Mouse (Mus musculus): ENCODE data around the gene Ddx46. TPM values are rescaled to one million over a fixed set of nuclear protein-coding genes. Genes with fewer than 3 reads are reported as not detected.
A peak's percentile ranks its signal among the peaks of the same experiment; 100 is the strongest.

The Ddx46 gene
- total and polyA plus RNA-seq, 3 experiments = 9.1 to 40.4 (median 33.6) TPM

GRCm38 (mm10) chr13:55721516-55721915, 86.7 kb downstream of the Ddx46 start:
- DNase-seq = no peak

GRCm38 (mm10) chr13:55721995-55722394, 87.2 kb downstream of the Ddx46 start:
- DNase-seq = no peak

- DNase-seq = peak; percentile 13
Observed at GRCm38 (mm10) chr13:55726598-55727119, 91.8 kb downstream of the Ddx46 start.

GRCm38 (mm10) chr13:55727120-55727838, 92.5 kb downstream of the Ddx46 start, which contains the start of gene Pcbd2:
Gene Pcbd2, plus strand, starts transcription at chr13:55727368.
- DNase-seq = peak; percentile 94

GRCm38 (mm10) chr13:55727839-55728238, 93.0 kb downstream of the Ddx46 start:
- peak; percentile 75 for DNase-seq

- no peak for DNase-seq
Observed at GRCm38 (mm10) chr13:55730716-55731115, 95.9 kb downstream of the Ddx46 start.

Other genes with a start within 250 kb of the Ddx46 start
- gene Slc34a1, start 236.8 kb upstream of the Ddx46 start, total RNA-seq (2021) = 1 to 10 TPM in 1 of 2 experiments, not detected in 1; 1.3 TPM
- 0.29 TPM in 1 of 2 replicates, not detected in the other for gene Slc34a1, start 236.8 kb upstream of the Ddx46 start, polyA plus RNA-seq (2012; rRNA removed)
- gene Pfn3, start 219.8 kb upstream of the Ddx46 start, total RNA-seq (2021) = not detected
- not detected in 2 replicates for gene Pfn3, start 219.8 kb upstream of the Ddx46 start, polyA plus RNA-seq (2012; rRNA removed)
- 1 to 10 TPM in 1 of 2 experiments, not detected in 1; 1.5 TPM for gene F12, start 208.2 kb upstream of the Ddx46 start, total RNA-seq (2021)
- 0.10 and 0.34 TPM in 2 replicates for gene F12, start 208.2 kb upstream of the Ddx46 start, polyA plus RNA-seq (2012; rRNA removed)
- gene Grk6, start 190.0 kb upstream of the Ddx46 start, total RNA-seq (2021) = 10 to 100 TPM; 28.4 to 36.5 TPM
- gene Grk6, start 190.0 kb upstream of the Ddx46 start, polyA plus RNA-seq (2012; rRNA removed) = 48.5 and 70.5 TPM in 2 replicates
- gene Prr7, start 170.8 kb upstream of the Ddx46 start, total RNA-seq (2021) = 1 to 10 TPM; 1.5 to 4.1 TPM
- 59.0 and 66.3 TPM in 2 replicates for gene Prr7, start 170.8 kb upstream of the Ddx46 start, polyA plus RNA-seq (2012; rRNA removed)
- 10 to 100 TPM; 12.6 to 25.9 TPM for gene Dbn1, start 146.9 kb upstream of the Ddx46 start, total RNA-seq (2021)
- gene Dbn1, start 146.9 kb upstream of the Ddx46 start, polyA plus RNA-seq (2012; rRNA removed) = 41.5 and 44.1 TPM in 2 replicates
- 10 to 100 TPM; 15.2 to 19.5 TPM for gene Pdlim7, start 121.4 kb upstream of the Ddx46 start, total RNA-seq (2021)
- 45.2 and 52.4 TPM in 2 replicates for gene Pdlim7, start 121.4 kb upstream of the Ddx46 start, polyA plus RNA-seq (2012; rRNA removed)
- 1 to 10 TPM; 3.8 to 4.9 TPM for gene Dok3, start 105.7 kb upstream of the Ddx46 start, total RNA-seq (2021)
- 11.8 and 13.9 TPM in 2 replicates for gene Dok3, start 105.7 kb upstream of the Ddx46 start, polyA plus RNA-seq (2012; rRNA removed)
- 10 to 100 TPM; 44.6 to 53.4 TPM for gene Ddx41, start 98.4 kb upstream of the Ddx46 start, total RNA-seq (2021)
- 56.6 and 57.3 TPM in 2 replicates for gene Ddx41, start 98.4 kb upstream of the Ddx46 start, polyA plus RNA-seq (2012; rRNA removed)
- 10 to 100 TPM; 32.0 to 41.2 TPM for gene Fam193b, start 63.9 kb upstream of the Ddx46 start, total RNA-seq (2021)
- 99.6 and 110 TPM in 2 replicates for gene Fam193b, start 63.9 kb upstream of the Ddx46 start, polyA plus RNA-seq (2012; rRNA removed)
- gene Tmed9, start 61.3 kb upstream of the Ddx46 start, total RNA-seq (2021) = 100 to 1,000 TPM; 127 to 184 TPM
- 54.9 and 71.9 TPM in 2 replicates for gene Tmed9, start 61.3 kb upstream of the Ddx46 start, polyA plus RNA-seq (2012; rRNA removed)
- 10 to 100 TPM; 13.0 to 13.7 TPM for gene B4galt7, start 35.1 kb upstream of the Ddx46 start, total RNA-seq (2021)
- 20.9 and 22.7 TPM in 2 replicates for gene B4galt7, start 35.1 kb upstream of the Ddx46 start, polyA plus RNA-seq (2012; rRNA removed)
- 10 to 100 TPM; 30.9 to 32.4 TPM for gene Caml, start 12.0 kb upstream of the Ddx46 start, total RNA-seq (2021)
- 12.9 and 13.2 TPM in 2 replicates for gene Caml, start 12.0 kb upstream of the Ddx46 start, polyA plus RNA-seq (2012; rRNA removed)
- gene B230219D22Rik, start 58.1 kb downstream of the Ddx46 start, total RNA-seq (2021) = 10 to 100 TPM; 51.3 to 61.4 TPM
- 16.5 and 19.5 TPM in 2 replicates for gene B230219D22Rik, start 58.1 kb downstream of the Ddx46 start, polyA plus RNA-seq (2012; rRNA removed)
- gene Txndc15, start 79.6 kb downstream of the Ddx46 start, total RNA-seq (2021) = 10 to 100 TPM; 53.5 to 81.2 TPM
- gene Txndc15, start 79.6 kb downstream of the Ddx46 start, polyA plus RNA-seq (2012; rRNA removed) = 72.3 and 73.9 TPM in 2 replicates
- gene Pcbd2, start 92.3 kb downstream of the Ddx46 start, total RNA-seq (2021) = 10 to 100 TPM; 73.8 to 81.6 TPM
- gene Pcbd2, start 92.3 kb downstream of the Ddx46 start, polyA plus RNA-seq (2012; rRNA removed) = 16.0 and 16.1 TPM in 2 replicates
- under 1 TPM in 1 of 2 experiments, not detected in 1; 0.45 TPM for gene Catsper3, start 149.5 kb downstream of the Ddx46 start, total RNA-seq (2021)
- gene Catsper3, start 149.5 kb downstream of the Ddx46 start, polyA plus RNA-seq (2012; rRNA removed) = 0.10 and 0.17 TPM in 2 replicates
- not detected for gene Pitx1, start 201.2 kb downstream of the Ddx46 start, total RNA-seq (2021)
- gene Pitx1, start 201.2 kb downstream of the Ddx46 start, polyA plus RNA-seq (2012; rRNA removed) = 0.07 TPM in 1 of 2 replicates, not detected in the other